Mouse (Mus musculus) small intestine, adult 2 months (tissue): ENCODE results near the gene Gcn1l1.

Source experiments
- CTCF ChIP-seq: fragments of 200-500 bp; IDR thresholded peaks from 2 replicates; pipeline ENCODE4 v1.5.1; 2012; ENCODE audit warnings: low read depth, mild to moderate bottlenecking, control low read depth, inconsistent platforms, low read length, moderate library complexity, mixed read lengths; ENCODE audit not compliant: insufficient replicate concordance, insufficient read length; ENCODE audit errors: extremely low read depth
- POLR2A ChIP-seq: fragments of 200-500 bp; IDR thresholded peaks from 2 replicates; pipeline ENCODE4 v1.6.1; 2012; ENCODE audit warnings: low read depth, mild to moderate bottlenecking, control low read depth, inconsistent platforms, low read length, moderate library complexity

DNA sequence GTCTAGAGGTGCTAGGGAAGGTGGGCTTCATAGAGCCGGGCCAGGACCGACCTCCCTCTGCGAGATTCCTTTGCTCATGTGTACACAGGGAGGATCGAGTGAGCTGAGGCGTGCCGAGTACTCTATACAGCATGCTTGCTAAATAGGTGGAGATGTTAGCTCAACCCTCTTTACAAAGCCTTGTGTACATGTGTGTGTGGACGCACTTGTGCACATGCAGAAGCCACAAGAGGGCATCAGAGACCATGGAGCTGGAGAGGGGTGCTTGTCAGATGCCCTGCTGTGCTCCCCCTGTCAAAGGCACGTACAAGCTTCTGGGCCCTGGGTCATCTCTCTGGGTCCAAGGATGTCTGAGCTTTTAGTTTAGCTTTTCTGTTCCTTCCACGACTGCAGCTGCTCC, 79.1 kb downstream of the Gcn1l1 start:
- no peak for TF ChIP-seq CTCF
- no peak for TF ChIP-seq POLR2A
